Mouse (Mus musculus) CD4-positive, CD25-positive, alpha-beta regulatory T cell, adult 9 weeks (primary cell): ENCODE data around the gene Tacstd2. TPM values are rescaled to one million over a fixed set of nuclear protein-coding genes. Genes with fewer than 3 reads are reported as not detected.

Experiments
- polyA plus RNA-seq: library from polyadenylated mRNA; unstranded; fragments of 100-300 nt; shearing (Covaris generic); gene quantifications from one replicate; pipeline ENCODE4 v1.2.1, GENCODE M21; 2017

Gene Tacstd2
- polyA plus RNA-seq, result not detected

GRCm38 (mm10) chr6:67535777-67536054, at the start of gene Tacstd2:
TSS of gene Tacstd2 (minus strand) at chr6:67535796.

GRCm38 (mm10) chr6:67491755-67492154, 43.8 kb downstream of the Tacstd2 start, which contains the start of gene Il23r:
TSS of gene Il23r (minus strand) at chr6:67491855.

Other genes starting within 250 kb of the Tacstd2 start
- 0.98 TPM for gene Il12rb2, start 159.6 kb downstream of the Tacstd2 start, polyA plus RNA-seq
- gene Il23r, start 43.9 kb downstream of the Tacstd2 start, polyA plus RNA-seq, result 0.21 TPM